Mouse (Mus musculus): ENCODE results near the gene Adamts13. TPM values are rescaled to one million over a fixed set of nuclear protein-coding genes. Genes with fewer than 3 reads are reported as not detected.

Gene Adamts13
- polyA plus RNA-seq (2017; shearing (Covaris generic)): not detected

GRCm38 (mm10) chr2:26973116-26973515, at the start of gene Adamts13:
Gene Adamts13, plus strand, starts transcription at chr2:26973416.

DNA sequence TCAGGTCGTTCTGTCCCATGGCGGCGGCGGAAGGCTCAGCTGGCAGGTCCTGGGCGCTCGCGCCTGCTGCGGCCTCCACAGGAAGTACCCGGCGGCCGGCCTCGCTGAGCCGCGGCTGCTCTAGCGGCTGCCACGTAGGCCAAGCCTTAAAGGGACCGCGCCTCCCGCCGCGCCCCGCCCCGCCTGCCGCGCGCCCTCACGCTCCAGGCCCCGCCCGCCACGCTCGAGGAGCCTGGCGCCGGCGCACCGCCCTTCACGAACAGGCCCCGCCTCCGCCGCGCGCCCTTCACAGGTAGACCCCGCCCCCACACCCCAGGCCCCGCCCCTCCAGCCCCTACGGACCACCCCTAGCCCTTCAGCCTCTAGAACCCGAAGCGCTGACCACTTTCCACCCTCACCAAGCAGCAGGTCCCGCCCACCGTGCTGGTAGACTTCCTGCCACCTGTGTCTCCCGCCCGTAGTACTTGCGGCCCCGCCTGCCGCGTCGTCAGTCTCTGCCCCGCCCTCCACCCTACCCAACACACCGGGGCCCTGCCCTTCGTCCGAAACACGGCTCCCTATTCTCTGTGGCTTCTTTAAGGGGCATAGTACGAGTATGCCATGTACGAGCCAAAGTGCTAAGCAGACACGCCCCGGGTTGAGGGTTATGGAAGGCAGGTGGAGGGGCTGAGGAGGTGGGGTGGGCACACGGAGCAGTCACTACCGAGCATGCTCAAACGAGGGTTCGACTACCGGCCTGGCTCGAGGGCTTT, 39.7 kb upstream of the Adamts13 start, which contains the start of the genes Surf4 and Stkld1:
TSS of gene Surf4 (minus strand) at position 625 of the 752 bp plus-strand sequence.
TSS of gene Stkld1 (plus strand) at position 744 of the 752 bp plus-strand sequence.

GRCm38 (mm10) chr2:26963923-26964723, 9.1 kb upstream of the Adamts13 start, which contains the start of gene Rexo4:
Gene Rexo4, minus strand, starts transcription at chr2:26964386.

GRCm38 (mm10) chr2:27009714-27010244, 36.6 kb downstream of the Adamts13 start, which contains the start of gene Cacfd1:
Gene Cacfd1, plus strand, starts transcription at chr2:27009926.

DNA sequence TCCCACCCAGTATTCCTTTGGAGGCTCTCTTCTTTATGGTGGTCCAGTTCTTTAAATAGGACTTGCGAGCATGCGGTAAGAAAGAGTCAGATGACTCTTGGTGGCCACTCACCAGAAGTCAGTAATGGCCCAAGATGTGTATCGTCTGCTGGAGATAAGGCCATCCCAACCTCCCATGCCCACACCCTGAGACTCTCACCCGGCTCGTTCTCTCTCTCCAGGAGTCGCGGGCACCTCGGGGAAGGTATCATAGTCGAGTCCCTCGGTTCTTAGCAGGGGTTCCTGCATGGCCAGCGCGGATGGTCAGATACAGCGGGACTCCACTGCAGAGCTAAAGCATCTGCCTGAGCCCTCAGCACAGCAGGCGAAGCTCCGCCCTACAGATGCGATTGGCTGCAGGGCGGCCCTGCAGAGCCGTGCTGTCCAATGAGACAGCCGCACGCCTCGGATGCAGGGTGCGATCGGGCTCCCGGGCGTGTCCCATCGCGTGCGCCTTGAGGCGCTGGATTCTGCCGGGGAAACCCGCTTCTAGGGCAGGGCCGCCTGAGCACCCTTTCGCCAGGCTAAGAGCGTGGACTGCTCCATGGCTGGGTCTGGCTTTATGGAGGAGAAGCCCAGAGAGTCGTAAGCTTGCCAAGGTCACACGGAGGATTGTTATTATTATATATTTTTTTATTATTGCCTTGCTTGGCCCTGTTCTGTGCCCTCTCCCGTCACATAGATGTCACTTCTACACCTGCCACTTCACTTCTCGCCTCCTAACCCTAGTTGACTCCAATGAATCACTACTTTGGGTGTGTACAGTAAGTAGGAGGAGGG, 54.6 kb downstream of the Adamts13 start, which contains the start of gene Slc2a6:
TSS of gene Slc2a6 (minus strand) at position 381 of the 819 bp plus-strand sequence.

Other genes with a start within 250 kb of the Adamts13 start
- not detected for gene Abo, start 108.4 kb upstream of the Adamts13 start, polyA plus RNA-seq (2017; shearing (Covaris generic))
- gene Surf6, start 70.5 kb upstream of the Adamts13 start, polyA plus RNA-seq (2017; shearing (Covaris generic)): 49.4 TPM
- 35.2 TPM for gene Med22, start 62.7 kb upstream of the Adamts13 start, polyA plus RNA-seq (2017; shearing (Covaris generic))
- 331 TPM for gene Rpl7a, start 62.7 kb upstream of the Adamts13 start, polyA plus RNA-seq (2017; shearing (Covaris generic))
- 67.2 TPM for gene Surf2, start 57.0 kb upstream of the Adamts13 start, polyA plus RNA-seq (2017; shearing (Covaris generic))
- gene Surf1, start 56.9 kb upstream of the Adamts13 start, polyA plus RNA-seq (2017; shearing (Covaris generic)): 126 TPM
- 175 TPM for gene Surf4, start 39.5 kb upstream of the Adamts13 start, polyA plus RNA-seq (2017; shearing (Covaris generic))
- gene Stkld1, start 39.4 kb upstream of the Adamts13 start, polyA plus RNA-seq (2017; shearing (Covaris generic)): 0.59 TPM
- gene Rexo4, start 9.0 kb upstream of the Adamts13 start, polyA plus RNA-seq (2017; shearing (Covaris generic)): 86.1 TPM
- 27.9 TPM for gene Cacfd1, start 36.5 kb downstream of the Adamts13 start, polyA plus RNA-seq (2017; shearing (Covaris generic))
- gene Slc2a6, start 54.6 kb downstream of the Adamts13 start, polyA plus RNA-seq (2017; shearing (Covaris generic)): 2.7 TPM
- gene Mymk, start 98.8 kb downstream of the Adamts13 start, polyA plus RNA-seq (2017; shearing (Covaris generic)): not detected
- 0.66 TPM for gene Adamtsl2, start 106.0 kb downstream of the Adamts13 start, polyA plus RNA-seq (2017; shearing (Covaris generic))
- not detected for gene Fam163b, start 169.1 kb downstream of the Adamts13 start, polyA plus RNA-seq (2017; shearing (Covaris generic))
- gene Dbh, start 191.8 kb downstream of the Adamts13 start, polyA plus RNA-seq (2017; shearing (Covaris generic)): not detected